Mouse (Mus musculus): ENCODE measurements around the gene Glp2r. TPM values are rescaled to one million over a fixed set of nuclear protein-coding genes. Genes with fewer than 3 reads are reported as not detected.

The Glp2r gene
- polyA plus RNA-seq, 1 experiment from 2014 or later: 1.1 TPM

DNA sequence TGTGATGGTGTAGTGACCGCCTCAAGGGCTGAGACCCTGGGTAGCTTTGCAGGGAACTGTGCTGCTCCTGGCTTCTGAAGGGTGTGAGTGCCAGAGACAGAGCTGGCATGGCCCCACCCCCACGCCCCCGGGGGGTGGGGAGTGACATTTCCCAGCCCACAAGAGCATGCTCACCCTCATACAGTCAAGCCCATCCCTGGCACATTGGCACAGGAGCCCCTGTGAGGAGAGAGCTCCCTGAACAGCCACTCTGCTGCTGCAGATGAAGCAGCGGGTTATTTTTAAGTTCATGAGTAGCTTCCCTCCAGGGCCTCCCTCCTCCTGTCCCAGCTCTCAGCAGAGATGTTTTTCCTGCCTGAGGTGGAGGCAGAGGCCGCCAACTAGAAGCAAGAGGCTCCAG, 98.8 kb downstream of the Glp2r start:
- no peak overlapping the region for H3K4me3 ChIP-seq (replicated peaks)
- H3K9me3 ChIP-seq: no peaks in the 10 kb centered on the region
- no peaks in the 10 kb centered on the region for H3K27me3 ChIP-seq (replicated peaks)
- WGBS: 75% methylated on average over 5 of the region's 5 CpGs
- H3K27ac ChIP-seq: no peak overlapping the region
- H3K4me2 ChIP-seq: no peak overlapping the region
- no peaks in the 10 kb centered on the region for H3K4me1 ChIP-seq
- H3K36me3 ChIP-seq: no peaks in the 10 kb centered on the region
- no peak for ATAC-seq (ENCODE audit: insufficient read depth, low FRiP score, low read depth)
- H3K9ac ChIP-seq: no peak overlapping the region

GRCm38 (mm10) chr11:67670031-67670430, 100.9 kb downstream of the Glp2r start:
- Histone ChIP-seq H3K4me2 (no peak overlapping the region), H3K9ac (no peak overlapping the region), H3K27me3 (replicated peaks) (no peaks in the 10 kb centered on the region), H3K4me3 (replicated peaks) (no peak overlapping the region), H3K27ac (no peak overlapping the region), H3K9me3 (no peaks in the 10 kb centered on the region), H3K36me3 (no peaks in the 10 kb centered on the region), H3K4me1 (no peaks in the 10 kb centered on the region)
- WGBS: 99% methylated on average over 6 of the region's 6 CpGs
- ATAC-seq (ENCODE audit: insufficient read depth, low FRiP score, low read depth): no peak

- no peaks in the 10 kb centered on the region for H3K9me3 ChIP-seq
- no peaks in the 10 kb centered on the region for H3K4me1 ChIP-seq
- H3K4me3 ChIP-seq (replicated peaks): no peak overlapping the region
- H3K4me2 ChIP-seq: no peak overlapping the region
- H3K9ac ChIP-seq: no peak overlapping the region
- ATAC-seq (ENCODE audit: insufficient read depth, low FRiP score, low read depth): no peak
- no peak overlapping the region for H3K27ac ChIP-seq
- no peaks in the 10 kb centered on the region for H3K27me3 ChIP-seq (replicated peaks)
- H3K36me3 ChIP-seq: no peaks in the 10 kb centered on the region
- 85% methylated on average over 3 of the region's 3 CpGs for WGBS
These were observed 102.4 kb downstream of the Glp2r start for GRCm38 (mm10) chr11:67668460-67669007.

GRCm38 (mm10) chr11:67667531-67668332, 103.2 kb downstream of the Glp2r start:
- no peak for ATAC-seq (ENCODE audit: insufficient read depth, low FRiP score, low read depth)
- no peaks in the 10 kb centered on the region for H3K4me1 ChIP-seq
- no peak overlapping the region for H3K9ac ChIP-seq
- no peak overlapping the region for H3K4me2 ChIP-seq
- H3K27me3 ChIP-seq (replicated peaks): no peaks in the 10 kb centered on the region
- no peaks in the 10 kb centered on the region for H3K36me3 ChIP-seq
- H3K4me3 ChIP-seq (replicated peaks): no peak overlapping the region
- H3K9me3 ChIP-seq: no peaks in the 10 kb centered on the region
- WGBS: 81% methylated on average over 13 of the region's 13 CpGs
- no peak overlapping the region for H3K27ac ChIP-seq

GRCm38 (mm10) chr11:67666129-67666528, 104.8 kb downstream of the Glp2r start:
- H3K27me3 ChIP-seq (replicated peaks): no peaks in the 10 kb centered on the region
- H3K9ac ChIP-seq: no peak overlapping the region
- H3K9me3 ChIP-seq: no peaks in the 10 kb centered on the region
- 76% methylated on average over 5 of the region's 5 CpGs for WGBS
- H3K4me1 ChIP-seq: no peaks in the 10 kb centered on the region
- no peak for ATAC-seq (ENCODE audit: insufficient read depth, low FRiP score, low read depth)
- no peak overlapping the region for H3K4me2 ChIP-seq
- no peak overlapping the region for H3K27ac ChIP-seq
- H3K4me3 ChIP-seq (replicated peaks): no peak overlapping the region
- no peaks in the 10 kb centered on the region for H3K36me3 ChIP-seq

DNA sequence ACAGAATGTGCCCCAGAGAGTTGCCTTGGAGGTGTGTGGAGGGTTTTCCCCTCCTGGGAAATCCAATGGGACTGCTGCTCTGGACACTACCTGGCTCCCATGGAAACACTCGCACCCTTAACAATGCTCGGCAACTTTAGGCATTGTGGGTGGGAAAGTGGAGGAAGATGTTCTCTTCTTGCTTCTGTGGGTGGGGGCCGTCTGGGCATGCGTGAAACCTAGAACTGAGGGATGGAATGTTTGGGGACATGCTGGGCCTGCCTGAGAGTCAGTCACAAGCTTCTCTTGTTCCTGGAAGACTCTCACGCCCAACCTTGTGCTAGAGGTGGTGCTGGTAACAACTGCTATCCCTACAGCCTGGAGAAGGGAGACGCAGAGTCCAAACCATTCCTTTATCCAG, 106.0 kb downstream of the Glp2r start:
- Histone ChIP-seq H3K27ac (no peak overlapping the region), H3K4me2 (no peak overlapping the region), H3K27me3 (replicated peaks) (no peaks in the 10 kb centered on the region), H3K9ac (no peak overlapping the region), H3K9me3 (no peaks in the 10 kb centered on the region), H3K4me1 (no peaks in the 10 kb centered on the region), H3K4me3 (replicated peaks) (no peak overlapping the region), H3K36me3 (no peaks in the 10 kb centered on the region)
- 86% methylated on average over 6 of the region's 6 CpGs for WGBS
- ATAC-seq (ENCODE audit: insufficient read depth, low FRiP score, low read depth): no peak

DNA sequence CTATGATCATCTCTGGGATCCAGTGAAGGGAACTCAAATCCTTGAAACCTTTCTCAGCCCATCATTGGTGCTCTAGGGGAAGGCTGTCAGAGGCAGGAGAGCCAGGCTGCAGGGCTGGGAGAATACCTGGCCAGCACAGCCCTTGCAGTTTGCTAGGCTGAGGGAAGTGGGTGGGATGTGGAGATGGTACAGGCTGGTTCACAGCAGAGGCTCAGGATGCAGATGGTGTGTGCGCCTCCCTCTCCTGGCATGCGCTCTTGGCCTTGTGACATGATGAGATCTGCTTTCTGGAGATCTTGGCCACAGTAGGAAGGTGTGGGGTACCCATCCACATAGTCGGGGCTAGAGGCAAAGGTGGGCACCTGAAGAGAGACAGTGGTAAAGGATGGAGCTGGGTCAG, 106.7 kb downstream of the Glp2r start:
- WGBS: 78% methylated on average over 2 of the region's 3 CpGs
- Histone ChIP-seq H3K4me3 (replicated peaks) (no peak overlapping the region), H3K9ac (no peak overlapping the region), H3K9me3 (no peaks in the 10 kb centered on the region), H3K27ac (no peak overlapping the region), H3K36me3 (no peaks in the 10 kb centered on the region), H3K4me2 (no peak overlapping the region), H3K4me1 (no peaks in the 10 kb centered on the region), H3K27me3 (replicated peaks) (no peaks in the 10 kb centered on the region)
- ATAC-seq (ENCODE audit: insufficient read depth, low FRiP score, low read depth): no peak

- WGBS: 92% methylated on average over 4 of the region's 4 CpGs
- ATAC-seq (ENCODE audit: insufficient read depth, low FRiP score, low read depth): no peak
- H3K4me3 ChIP-seq (replicated peaks): no peak overlapping the region
- no peaks in the 10 kb centered on the region for H3K27me3 ChIP-seq (replicated peaks)
- H3K4me2 ChIP-seq: no peak overlapping the region
- no peak overlapping the region for H3K9ac ChIP-seq
- H3K9me3 ChIP-seq: no peaks in the 10 kb centered on the region
- no peaks in the 10 kb centered on the region for H3K4me1 ChIP-seq
- no peaks in the 10 kb centered on the region for H3K36me3 ChIP-seq
- H3K27ac ChIP-seq: no peak overlapping the region
These were observed 107.5 kb downstream of the Glp2r start for GRCm38 (mm10) chr11:67663437-67663836.

DNA sequence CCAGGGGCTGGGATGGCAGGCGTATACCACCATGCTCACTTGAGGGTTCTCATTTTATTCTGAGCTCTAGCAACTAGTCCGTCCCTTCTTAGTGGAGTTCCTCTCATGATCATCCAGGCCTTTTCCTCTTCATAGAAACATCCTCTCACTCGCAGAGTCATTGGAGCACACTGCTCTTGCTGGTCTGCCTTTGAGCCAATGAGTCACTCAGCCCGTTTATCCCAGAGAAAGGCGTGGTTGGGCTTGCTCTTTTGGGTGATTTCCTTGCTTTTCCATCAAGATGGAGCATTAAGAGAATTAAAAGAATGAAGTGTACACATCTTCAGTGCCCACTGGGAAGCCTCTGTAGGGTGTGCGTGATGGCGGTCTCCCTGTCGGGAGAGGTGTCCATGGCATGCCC, 109.5 kb downstream of the Glp2r start:
- H3K27ac ChIP-seq: no peak overlapping the region
- no peak overlapping the region for H3K4me2 ChIP-seq
- WGBS: 81% methylated on average over 8 of the region's 8 CpGs
- H3K27me3 ChIP-seq (replicated peaks): no peaks in the 10 kb centered on the region
- H3K36me3 ChIP-seq: no peaks in the 10 kb centered on the region
- H3K9me3 ChIP-seq: no peaks in the 10 kb centered on the region
- no peak overlapping the region for H3K9ac ChIP-seq
- no peak for ATAC-seq (ENCODE audit: insufficient read depth, low FRiP score, low read depth)
- no peak overlapping the region for H3K4me3 ChIP-seq (replicated peaks)
- no peaks in the 10 kb centered on the region for H3K4me1 ChIP-seq

DNA sequence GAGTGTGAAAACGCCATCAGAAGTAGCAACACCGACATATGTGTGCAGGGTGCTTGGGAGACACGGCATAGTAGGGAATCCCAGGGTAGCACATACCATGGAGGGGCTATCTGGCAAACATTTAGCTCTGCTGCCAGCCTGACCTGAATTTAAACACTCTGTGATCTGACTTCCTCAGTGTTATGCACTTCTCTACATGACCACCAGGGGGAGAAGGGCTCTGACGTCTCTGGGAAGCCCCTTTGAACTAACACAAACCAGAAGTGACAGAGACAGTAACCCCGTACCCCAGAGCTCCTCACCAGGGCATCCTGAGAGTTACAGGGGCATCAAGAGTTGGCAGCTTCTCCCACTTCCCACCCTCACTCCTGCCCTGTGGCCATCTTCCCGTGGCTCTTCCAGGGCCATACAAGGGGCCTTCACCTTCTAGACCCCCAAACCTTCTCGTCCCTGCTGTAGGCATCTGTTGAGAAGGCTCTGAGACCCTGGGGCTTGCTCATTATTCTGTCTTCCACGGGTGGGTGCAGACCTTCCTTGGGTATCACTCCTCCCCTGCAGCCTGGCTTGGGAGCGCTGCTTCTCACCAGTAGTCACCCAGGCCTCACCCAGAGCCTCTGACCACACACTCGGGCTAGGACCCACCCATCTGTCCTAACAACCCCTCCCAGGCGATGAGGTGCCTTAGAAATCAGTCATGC, 113.1 kb downstream of the Glp2r start:
- Histone ChIP-seq H3K9me3 (no peaks in the 10 kb centered on the region), H3K4me3 (replicated peaks) (no peak overlapping the region), H3K36me3 (no peaks in the 10 kb centered on the region), H3K27ac (no peak overlapping the region), H3K27me3 (replicated peaks) (no peaks in the 10 kb centered on the region), H3K4me1 (peaks cover under 1% of the 10 kb centered on the region; the same call in 1 of the 2 replicates), H3K4me2 (no peak overlapping the region), H3K9ac (no peak overlapping the region)
- 49% methylated on average over 11 of the region's 11 CpGs for WGBS
- no peak for ATAC-seq (ENCODE audit: insufficient read depth, low FRiP score, low read depth)

- Histone ChIP-seq H3K9ac (no peak overlapping the region), H3K36me3 (no peaks in the 10 kb centered on the region), H3K27me3 (replicated peaks) (no peaks in the 10 kb centered on the region), H3K9me3 (no peaks in the 10 kb centered on the region), H3K4me2 (no peak overlapping the region), H3K27ac (no peak overlapping the region), H3K4me3 (replicated peaks) (no peak overlapping the region), H3K4me1 (peaks cover 5% of the 10 kb centered on the region; the same call in 1 of the 2 replicates)
- WGBS: 83% methylated on average over 9 of the region's 9 CpGs
- ATAC-seq (ENCODE audit: insufficient read depth, low FRiP score, low read depth): no peak
These were observed 114.1 kb downstream of the Glp2r start for GRCm38 (mm10) chr11:67656811-67657210.

GRCm38 (mm10) chr11:67656366-67656765, 114.6 kb downstream of the Glp2r start:
- no peaks in the 10 kb centered on the region for H3K27me3 ChIP-seq (replicated peaks)
- no peak for ATAC-seq (ENCODE audit: insufficient read depth, low FRiP score, low read depth)
- H3K9ac ChIP-seq: no peak overlapping the region
- H3K4me1 ChIP-seq: peaks cover 5% of the 10 kb centered on the region; the same call in 1 of the 2 replicates
- H3K27ac ChIP-seq: no peak overlapping the region
- WGBS: 82% methylated on average over 7 of the region's 7 CpGs
- no peak overlapping the region for H3K4me2 ChIP-seq
- H3K4me3 ChIP-seq (replicated peaks): no peak overlapping the region
- H3K9me3 ChIP-seq: no peaks in the 10 kb centered on the region
- H3K36me3 ChIP-seq: no peaks in the 10 kb centered on the region
